Mouse (Mus musculus): Measurements from ENCODE around the gene Hoxa10. TPM values are rescaled to one million over a fixed set of nuclear protein-coding genes. Genes with fewer than 3 reads are reported as not detected.

Gene Hoxa10
- polyA plus RNA-seq, 1 experiment: not detected

DNA sequence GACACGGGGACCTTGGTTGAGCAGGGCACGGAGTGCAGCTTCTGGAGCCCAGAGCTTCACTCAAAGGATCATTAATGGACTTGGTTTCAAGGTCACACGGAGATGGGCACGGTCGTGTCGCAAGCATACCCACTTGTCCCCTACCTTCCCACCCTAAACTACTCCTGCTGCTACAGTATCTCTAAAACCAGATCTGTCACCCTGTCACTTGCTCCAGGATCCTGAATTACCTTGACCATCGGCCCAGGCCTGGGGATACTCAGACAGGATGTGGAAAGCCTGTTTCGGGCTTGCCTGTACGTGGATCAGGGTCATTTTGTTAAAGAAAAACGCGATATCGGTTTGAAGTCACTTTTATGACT, 31.0 kb downstream of the Hoxa10 start:
- H3K27me3 ChIP-seq (ENCODE audit: control insufficient read depth, insufficient read depth, low read length): peaks cover 11% of the 10 kb centered on the region; the same call in 1 of the 2 replicates
- no peak overlapping the region for H3K27ac ChIP-seq (ENCODE audit: insufficient read depth, low read length)
- no peak overlapping the region for H3K4me3 ChIP-seq (replicated peaks; ENCODE audit: insufficient read depth, low read depth, low read length)
- no peak for TF ChIP-seq POLR2A (IDR thresholded peaks at IDR 0.05; ENCODE audit: borderline replicate concordance, insufficient read depth, low read length)
- no peak for TF ChIP-seq CTCF (IDR thresholded peaks at IDR 0.05; ENCODE audit: borderline replicate concordance, insufficient read depth, low read depth, low read length)
- no peaks in the 10 kb centered on the region for H3K4me1 ChIP-seq (ENCODE audit: control insufficient read depth, insufficient read depth, low read length)
- WGBS: 14% methylated on average over 12 of the region's 12 CpGs
- peak in 1 of 2 experiments; percentile 5 for DNase-seq

GRCm38 (mm10) chr6:52208868-52209684, 31.6 kb downstream of the Hoxa10 start:
- no peaks in the 10 kb centered on the region for H3K4me1 ChIP-seq (ENCODE audit: control insufficient read depth, insufficient read depth, low read length)
- peaks cover 15% of the 10 kb centered on the region; the same call in 1 of the 2 replicates for H3K27me3 ChIP-seq (ENCODE audit: control insufficient read depth, insufficient read depth, low read length)
- WGBS: 9% methylated on average over 18 of the region's 18 CpGs
- H3K27ac ChIP-seq (ENCODE audit: insufficient read depth, low read length): no peak overlapping the region
- TF ChIP-seq POLR2A (IDR thresholded peaks at IDR 0.05; ENCODE audit: borderline replicate concordance, insufficient read depth, low read length) (no peak), CTCF (IDR thresholded peaks at IDR 0.05; ENCODE audit: borderline replicate concordance, insufficient read depth, low read depth, low read length) (no peak)
- DNase-seq: no peak
- H3K4me3 ChIP-seq (replicated peaks; ENCODE audit: insufficient read depth, low read depth, low read length): no peak overlapping the region

GRCm38 (mm10) chr6:52208072-52208867, 32.4 kb downstream of the Hoxa10 start, which contains the start of gene Hoxa6:
Gene Hoxa6 (minus strand): TSS chr6:52208722.
- no peak for DNase-seq
- Histone ChIP-seq H3K27me3 (ENCODE audit: control insufficient read depth, insufficient read depth, low read length) (peaks cover 18% of the 10 kb centered on the region; the same call in 1 of the 2 replicates), H3K27ac (ENCODE audit: insufficient read depth, low read length) (no peak within 1 kb of the TSS), H3K4me1 (ENCODE audit: control insufficient read depth, insufficient read depth, low read length) (no peaks in the 10 kb centered on the region), H3K4me3 (replicated peaks; ENCODE audit: insufficient read depth, low read depth, low read length) (no peak within 1 kb of the TSS)
- TF ChIP-seq POLR2A (IDR thresholded peaks at IDR 0.05; ENCODE audit: borderline replicate concordance, insufficient read depth, low read length): no peak
- 1% methylated on average over 47 of the region's 47 CpGs for WGBS

GRCm38 (mm10) chr6:52207684-52207976, 33.0 kb downstream of the Hoxa10 start:
- H3K4me1 ChIP-seq (ENCODE audit: control insufficient read depth, insufficient read depth, low read length): no peaks in the 10 kb centered on the region
- peaks cover 18% of the 10 kb centered on the region for H3K27me3 ChIP-seq (ENCODE audit: control insufficient read depth, insufficient read depth, low read length)
- H3K27ac ChIP-seq (ENCODE audit: insufficient read depth, low read length): no peak overlapping the region
- TF ChIP-seq CTCF (IDR thresholded peaks at IDR 0.05; ENCODE audit: borderline replicate concordance, insufficient read depth, low read depth, low read length): no peak
- no peak for TF ChIP-seq POLR2A (IDR thresholded peaks at IDR 0.05; ENCODE audit: borderline replicate concordance, insufficient read depth, low read length)
- H3K4me3 ChIP-seq (replicated peaks; ENCODE audit: insufficient read depth, low read depth, low read length): no peak overlapping the region
- no peak for DNase-seq

- TF ChIP-seq POLR2A (IDR thresholded peaks at IDR 0.05; ENCODE audit: borderline replicate concordance, insufficient read depth, low read length): no peak
- no peak for TF ChIP-seq CTCF (IDR thresholded peaks at IDR 0.05; ENCODE audit: borderline replicate concordance, insufficient read depth, low read depth, low read length)
- Histone ChIP-seq H3K4me1 (ENCODE audit: control insufficient read depth, insufficient read depth, low read length) (no peaks in the 10 kb centered on the region), H3K27ac (ENCODE audit: insufficient read depth, low read length) (no peak overlapping the region), H3K27me3 (ENCODE audit: control insufficient read depth, insufficient read depth, low read length) (peaks cover 17% of the 10 kb centered on the region), H3K4me3 (replicated peaks; ENCODE audit: insufficient read depth, low read depth, low read length) (no peak overlapping the region)
- 7% methylated on average over 4 of the region's 4 CpGs for WGBS
- no peak for DNase-seq
These were observed 33.6 kb downstream of the Hoxa10 start for GRCm38 (mm10) chr6:52206882-52207683.

DNA sequence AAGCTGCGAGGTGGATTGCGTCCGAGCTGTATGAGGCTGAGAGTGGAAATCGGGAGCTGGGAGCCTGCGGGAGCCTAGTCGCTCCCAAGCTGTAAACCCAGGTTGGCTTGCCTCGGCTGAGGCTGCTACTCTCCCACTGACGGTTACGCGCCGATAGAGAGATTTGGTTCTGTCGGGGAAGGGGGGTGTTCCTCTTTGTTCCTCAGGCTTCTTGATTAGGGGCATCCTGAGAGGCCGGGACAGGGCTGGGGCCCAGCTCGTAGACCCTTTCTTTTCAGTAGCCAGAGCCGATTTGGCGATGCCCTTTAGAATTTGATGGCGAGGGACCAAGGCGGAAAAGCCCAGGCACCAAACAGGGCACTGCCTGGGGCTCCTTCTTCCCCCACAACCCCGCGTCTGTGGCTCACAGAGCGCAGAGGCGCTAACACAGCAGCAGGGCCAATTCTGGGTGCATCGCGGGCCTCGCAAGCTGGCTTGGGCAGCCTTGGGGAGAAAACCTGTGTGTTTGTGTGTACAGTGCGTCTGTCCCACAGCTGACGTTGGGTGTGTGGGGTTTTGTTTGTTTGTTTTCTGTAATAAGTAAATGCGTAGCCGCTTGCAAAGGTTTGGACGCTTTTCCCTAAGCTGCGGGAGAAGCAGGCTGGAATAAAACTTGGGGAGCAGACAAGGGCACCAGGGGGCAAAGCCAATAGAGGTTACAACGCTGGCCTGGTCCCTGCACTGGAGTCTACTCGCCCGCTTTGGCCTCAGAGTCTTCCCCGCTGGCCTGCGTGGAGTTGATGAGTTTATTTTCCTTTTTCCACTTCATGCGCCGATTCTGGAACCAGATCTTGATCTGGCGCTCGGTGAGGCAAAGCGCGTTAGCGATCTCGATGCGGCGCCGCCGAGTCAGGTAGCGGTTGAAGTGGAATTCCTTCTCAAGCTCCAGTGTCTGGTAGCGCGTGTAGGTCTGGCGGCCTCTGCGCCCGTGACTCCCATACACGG, 34.7 kb downstream of the Hoxa10 start:
- Histone ChIP-seq H3K4me1 (ENCODE audit: control insufficient read depth, insufficient read depth, low read length) (no peaks in the 10 kb centered on the region), H3K27me3 (ENCODE audit: control insufficient read depth, insufficient read depth, low read length) (peaks cover 17% of the 10 kb centered on the region), H3K27ac (ENCODE audit: insufficient read depth, low read length) (no peak overlapping the region), H3K4me3 (replicated peaks; ENCODE audit: insufficient read depth, low read depth, low read length) (no peak overlapping the region)
- TF ChIP-seq CTCF (IDR thresholded peaks at IDR 0.05; ENCODE audit: borderline replicate concordance, insufficient read depth, low read depth, low read length) (no peak), POLR2A (IDR thresholded peaks at IDR 0.05; ENCODE audit: borderline replicate concordance, insufficient read depth, low read length) (no peak)
- WGBS: 3% methylated on average over 55 of the region's 55 CpGs
- no peak for DNase-seq

GRCm38 (mm10) chr6:52205221-52205620, 35.4 kb downstream of the Hoxa10 start:
- Histone ChIP-seq H3K27me3 (ENCODE audit: control insufficient read depth, insufficient read depth, low read length) (peaks cover 17% of the 10 kb centered on the region), H3K4me1 (ENCODE audit: control insufficient read depth, insufficient read depth, low read length) (no peaks in the 10 kb centered on the region), H3K27ac (ENCODE audit: insufficient read depth, low read length) (no peak overlapping the region), H3K4me3 (replicated peaks; ENCODE audit: insufficient read depth, low read depth, low read length) (no peak overlapping the region)
- 5% methylated on average over 14 of the region's 14 CpGs for WGBS
- no peak for TF ChIP-seq POLR2A (IDR thresholded peaks at IDR 0.05; ENCODE audit: borderline replicate concordance, insufficient read depth, low read length)
- TF ChIP-seq CTCF (IDR thresholded peaks at IDR 0.05; ENCODE audit: borderline replicate concordance, insufficient read depth, low read depth, low read length): no peak
- no peak for DNase-seq
